Mouse (Mus musculus) intestine, embryonic 16.5 days (tissue): ENCODE measurements at regions not wholly inside any gene's neighbourhood (a gene's known extent, or its start where the extent isn't known, plus 50 kb on each side); places are given as distances from the start of the nearest gene placed in this dataset.
A peak's percentile ranks its signal among the peaks of the same experiment; 100 is the strongest.

Experiments
- ATAC-seq: fragments of 200-750 bp; cut with Nextera tagmentation; 2 replicates; pipeline ENCODE4 v1.8.0; 2017; ENCODE audit warnings: moderate TSS enrichment, moderate library complexity
- H3K27ac ChIP-seq: fragments of 300-500 bp; sonication (generic); 2 replicates; pipeline ENCODE4 v1.5.1; 2014; ENCODE audit warnings: mild to moderate bottlenecking, low read length
- H3K27me3 ChIP-seq: fragments of 300-500 bp; sonication (generic); replicated peaks from 2 replicates; pipeline ENCODE4 v1.6.1; 2014; ENCODE audit warnings: low read length, control low read depth, mixed read lengths; ENCODE audit not compliant: control insufficient read depth, insufficient read depth
- H3K36me3 ChIP-seq: fragments of 300-500 bp; sonication (generic); 2 replicates; pipeline ENCODE4 v1.6.1; 2014; ENCODE audit warnings: low read length, control low read depth; ENCODE audit not compliant: control insufficient read depth, insufficient read depth
- H3K4me1 ChIP-seq: fragments of 300-500 bp; sonication (generic); 2 replicates; pipeline ENCODE4 v1.6.1; 2014; ENCODE audit warnings: low read length, control low read depth, mixed read lengths; ENCODE audit not compliant: control insufficient read depth, insufficient read depth
- H3K4me2 ChIP-seq: fragments of 300-500 bp; sonication (generic); 2 replicates; pipeline ENCODE4 v1.6.1; 2014; ENCODE audit warnings: low read depth, low read length, control low read depth
- H3K4me3 ChIP-seq: fragments of 300-500 bp; sonication (generic); 2 replicates; pipeline ENCODE4 v1.5.1; 2014; ENCODE audit warnings: mild to moderate bottlenecking, low read length
- H3K9ac ChIP-seq: fragments of 300-500 bp; sonication (generic); 2 replicates; pipeline ENCODE4 v1.6.1; 2014; ENCODE audit warnings: low read depth, low read length
- H3K9me3 ChIP-seq: fragments of 300-500 bp; sonication (generic); 2 replicates; pipeline ENCODE4 v1.6.1; 2016; ENCODE audit warnings: low read length, control low read depth; ENCODE audit not compliant: control insufficient read depth
- WGBS: fragments of 180-500 bp; shearing (Covaris S2); extraction: QIAGEN DNeasy Blood & Tissue Kit; methylation state at CpG from one replicate; pipeline ENCODE4 v1.1.7; 2014; 5-methylcytosine and 5-hydroxymethylcytosine counted together

- ATAC-seq, result no peak
- 80% methylated on average over 7 of the region's 7 CpGs for WGBS
Observed at GRCm38 (mm10) chr17:47983286-47983685, 54.8 kb downstream of the 1700122O11Rik start.

GRCm38 (mm10) chr17:47981556-47982027 lies 56.5 kb downstream of the 1700122O11Rik start:
- H3K4me1 ChIP-seq, result peaks cover 17% of the 10 kb centered on the region
- no peak overlapping the region for H3K4me3 ChIP-seq
- no peak overlapping the region for H3K4me2 ChIP-seq
- no peaks in the 10 kb centered on the region for H3K36me3 ChIP-seq
- H3K9ac ChIP-seq, result no peak overlapping the region
- H3K27me3 ChIP-seq, result no peaks in the 10 kb centered on the region
- H3K9me3 ChIP-seq, result no peaks in the 10 kb centered on the region
- WGBS, result 29% methylated on average over 7 of the region's 7 CpGs
- ATAC-seq, result 0 out of 2 replicates have a peak, but pooled peaks have one; percentile 21
- H3K27ac ChIP-seq, result no peak overlapping the region

More at GRCm38 (mm10) chr17:47983286-47983685, 54.8 kb downstream of the 1700122O11Rik start:
- no peaks in the 10 kb centered on the region for H3K36me3 ChIP-seq
- no peaks in the 10 kb centered on the region for H3K9me3 ChIP-seq
- peaks cover 16% of the 10 kb centered on the region for H3K4me1 ChIP-seq
- no peak overlapping the region for H3K9ac ChIP-seq
- H3K27ac ChIP-seq, result no peak overlapping the region
- no peak overlapping the region for H3K4me3 ChIP-seq
- no peak overlapping the region for H3K4me2 ChIP-seq
- no peaks in the 10 kb centered on the region for H3K27me3 ChIP-seq

- Histone ChIP-seq H3K27ac (peak overlapping the region; percentile 27; the same call in 1 of the 2 replicates), H3K27me3 (no peaks in the 10 kb centered on the region), H3K9ac (0 out of 2 replicates have a peak overlapping the region, but pooled peaks have one; percentile 2), H3K4me2 (no peak overlapping the region), H3K9me3 (no peaks in the 10 kb centered on the region), H3K36me3 (no peaks in the 10 kb centered on the region), H3K4me1 (peaks cover 38% of the 10 kb centered on the region), H3K4me3 (no peak overlapping the region)
- 51% methylated on average over 4 of the region's 4 CpGs for WGBS
- ATAC-seq, result no peak
Observed at GRCm38 (mm10) chr17:47979266-47979665, 54.8 kb upstream of the Foxp4 start.

GRCm38 (mm10) chr17:47978404-47979030 lies 54.1 kb upstream of the Foxp4 start:
- H3K36me3 ChIP-seq, result no peaks in the 10 kb centered on the region
- WGBS, result 23% methylated on average over 9 of the region's 9 CpGs
- H3K9me3 ChIP-seq, result no peaks in the 10 kb centered on the region
- no peak overlapping the region for H3K4me2 ChIP-seq
- ATAC-seq, result no peak
- H3K9ac ChIP-seq, result 0 out of 2 replicates have a peak overlapping the region, but pooled peaks have one; percentile 10
- peak overlapping the region; percentile 52 for H3K27ac ChIP-seq
- peaks cover 43% of the 10 kb centered on the region for H3K4me1 ChIP-seq
- no peak overlapping the region for H3K4me3 ChIP-seq
- no peaks in the 10 kb centered on the region for H3K27me3 ChIP-seq

- Histone ChIP-seq H3K4me2 (no peak overlapping the region), H3K9me3 (no peaks in the 10 kb centered on the region), H3K9ac (no peak overlapping the region), H3K4me3 (no peak overlapping the region), H3K36me3 (no peaks in the 10 kb centered on the region), H3K27me3 (no peaks in the 10 kb centered on the region), H3K4me1 (peaks cover 47% of the 10 kb centered on the region), H3K27ac (no peak overlapping the region; the same call in 1 of the 2 replicates)
- ATAC-seq, result no peak
- 76% methylated on average over 2 of the region's 2 CpGs for WGBS
Observed at GRCm38 (mm10) chr17:47978001-47978400, 53.6 kb upstream of the Foxp4 start.

- 87% methylated on average over 7 of the region's 7 CpGs for WGBS
- no peaks in the 10 kb centered on the region for H3K36me3 ChIP-seq
- H3K9me3 ChIP-seq, result no peaks in the 10 kb centered on the region
- no peaks in the 10 kb centered on the region for H3K27me3 ChIP-seq
- H3K27ac ChIP-seq, result peak overlapping the region; percentile 78
- H3K4me3 ChIP-seq, result no peak overlapping the region
- peaks cover 47% of the 10 kb centered on the region for H3K4me1 ChIP-seq
- H3K9ac ChIP-seq, result no peak overlapping the region
- no peak overlapping the region for H3K4me2 ChIP-seq
- no peak for ATAC-seq
Observed at GRCm38 (mm10) chr17:47976999-47977357, 52.5 kb upstream of the Foxp4 start.

- Histone ChIP-seq H3K9ac (peak overlapping the region; percentile 55), H3K27ac (peak overlapping the region; percentile 78), H3K4me1 (peaks cover 47% of the 10 kb centered on the region), H3K4me3 (peak overlapping the region; percentile 34), H3K36me3 (no peaks in the 10 kb centered on the region), H3K4me2 (peak overlapping the region; percentile 81), H3K9me3 (no peaks in the 10 kb centered on the region), H3K27me3 (no peaks in the 10 kb centered on the region)
- ATAC-seq, result peak; percentile 12; the same call in 1 of the 2 replicates
- WGBS, result 19% methylated on average over 27 of the region's 27 CpGs
Observed at GRCm38 (mm10) chr17:47976061-47976998, 51.9 kb upstream of the Foxp4 start.

- Histone ChIP-seq H3K9ac (peak overlapping the region; percentile 66), H3K9me3 (no peaks in the 10 kb centered on the region), H3K27me3 (no peaks in the 10 kb centered on the region), H3K4me3 (peak overlapping the region; percentile 46), H3K27ac (peak overlapping the region; percentile 95), H3K4me1 (peaks cover 47% of the 10 kb centered on the region), H3K4me2 (peak overlapping the region; percentile 81), H3K36me3 (no peaks in the 10 kb centered on the region)
- WGBS, result 1% methylated on average over 36 of the region's 37 CpGs
- ATAC-seq, result 0 out of 2 replicates have a peak, but pooled peaks have one; percentile 8
Observed at GRCm38 (mm10) chr17:47975281-47976060, 51.0 kb upstream of the Foxp4 start.
